Mouse (Mus musculus) urinary bladder, postnatal 4 days (tissue): ENCODE data around the gene Nhp2.

Source experiments
- DNase-seq, 2 experiments: peaks; one replicate each; pipeline ENCODE4 v3.0.0; 2021 to 2022; ENCODE audit warnings: low spot score in 2 of 2

The Nhp2 gene

DNA sequence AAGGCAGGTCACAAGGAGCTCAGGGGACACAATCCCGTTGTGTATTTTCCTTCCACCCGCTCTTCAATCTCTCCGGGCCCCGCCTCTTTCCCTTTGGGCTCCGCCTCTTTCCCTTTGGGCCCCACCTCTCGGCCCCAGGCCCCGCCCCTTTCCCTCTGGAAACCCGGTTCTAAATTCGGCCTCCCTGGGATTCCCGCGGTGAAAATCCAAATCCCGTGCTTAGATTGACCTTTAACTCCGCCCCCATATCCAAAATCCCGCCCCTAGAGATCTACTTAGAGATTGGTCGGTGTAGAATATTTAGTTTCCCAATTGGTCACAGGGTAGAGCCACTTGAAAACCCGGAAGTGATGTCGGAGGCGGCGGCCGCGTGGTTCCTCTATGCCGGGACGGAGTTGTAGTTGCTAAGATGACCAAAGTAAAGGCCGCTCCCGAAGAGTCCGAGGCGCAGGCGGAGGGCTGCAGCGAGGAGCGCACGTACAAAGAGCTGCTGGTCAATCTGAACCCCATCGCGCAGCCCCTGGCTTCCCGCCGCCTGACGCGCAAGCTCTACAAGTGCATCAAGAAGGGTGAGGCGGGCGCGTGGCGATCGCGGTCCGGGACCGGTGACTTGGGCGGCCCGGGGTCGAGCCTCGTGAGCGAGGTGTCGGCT, at the start of gene Nhp2:
Gene Nhp2 (plus strand): TSS at position 327 of the 652 bp plus-strand sequence.
- DNase-seq, result peak; percentile 90 to 97

DNA sequence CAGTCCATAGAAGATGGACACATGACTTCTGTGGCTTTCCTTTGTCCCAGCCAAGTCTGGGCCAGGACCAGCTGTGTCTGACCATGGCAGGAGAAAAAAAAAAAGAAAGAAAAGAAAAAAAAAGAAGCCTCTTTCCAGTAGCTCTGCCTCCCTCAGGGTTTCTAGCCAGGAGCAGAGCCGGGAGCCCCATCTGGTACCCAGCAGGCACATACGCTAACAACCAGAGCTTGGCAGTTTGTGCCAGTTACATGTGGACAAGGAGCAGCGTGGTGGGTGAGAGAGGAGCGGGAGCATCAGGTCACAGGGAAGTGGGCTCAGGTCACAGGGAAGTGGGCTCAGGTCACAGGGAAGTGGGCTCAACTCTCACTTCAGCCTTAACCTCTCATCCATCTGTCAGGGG, 43.1 kb upstream of the Nhp2 start:
- DNase-seq, result no peak

DNA sequence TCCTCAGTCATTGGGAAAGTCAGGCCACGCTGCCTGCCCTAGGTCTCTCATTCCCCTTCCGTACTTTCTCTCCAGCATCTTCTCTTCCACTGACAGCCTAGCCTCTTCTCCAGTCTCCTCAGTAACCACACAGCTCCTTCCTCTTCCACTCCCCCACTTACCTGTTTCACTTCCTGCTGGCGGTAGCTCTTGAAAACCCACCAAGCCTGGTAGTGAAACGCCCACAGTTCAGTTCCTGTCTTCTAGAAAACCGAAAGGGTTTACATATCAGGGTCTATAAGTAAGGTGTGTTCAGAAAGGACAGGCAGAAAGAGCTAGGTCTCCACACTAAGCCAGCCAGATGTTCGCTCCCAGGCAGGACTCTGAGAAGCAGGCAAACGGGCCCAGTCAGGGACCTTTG, 41.9 kb upstream of the Nhp2 start:
- DNase-seq, result no peak

DNA sequence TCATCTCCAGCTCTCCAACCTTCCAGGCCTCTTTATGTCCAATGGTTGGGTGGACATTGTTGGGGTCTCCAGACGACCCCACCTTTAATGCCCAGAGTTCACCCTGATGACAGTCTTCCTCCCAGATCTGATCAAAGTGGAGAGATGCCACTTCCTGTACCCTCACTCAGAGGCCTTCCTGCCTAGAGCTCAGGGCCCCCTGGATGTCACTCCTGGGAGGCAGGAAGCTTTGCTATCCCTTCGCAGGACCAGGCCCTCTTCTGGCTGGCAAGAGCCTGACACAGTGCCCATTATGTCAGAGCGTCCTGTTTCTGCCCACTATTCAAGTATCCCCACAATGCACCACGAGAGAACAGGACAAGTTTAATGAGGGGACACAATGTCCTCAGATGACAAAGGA, 40.5 kb upstream of the Nhp2 start:
- no peak for DNase-seq

DNA sequence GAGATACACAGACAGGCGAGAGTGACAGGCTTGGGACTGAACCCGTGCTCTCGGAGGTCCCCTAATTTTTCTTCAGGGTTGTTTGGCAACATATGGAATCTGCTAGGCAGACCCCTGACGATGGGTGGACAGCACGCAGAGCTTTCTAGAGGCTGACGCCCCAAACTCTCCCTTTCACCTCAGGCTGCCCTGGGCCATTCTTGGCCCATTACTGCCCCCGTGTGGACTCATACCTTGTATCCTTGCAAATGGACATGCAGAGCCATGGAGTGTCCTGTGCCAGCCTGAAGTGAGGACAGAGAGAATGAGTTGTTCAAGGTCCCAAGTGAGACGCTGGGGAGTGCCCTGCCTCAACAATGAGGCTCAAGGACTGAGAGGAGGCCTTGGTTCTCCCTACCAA, 36.8 kb upstream of the Nhp2 start:
- peak; percentile 55 to 73 for DNase-seq

DNA sequence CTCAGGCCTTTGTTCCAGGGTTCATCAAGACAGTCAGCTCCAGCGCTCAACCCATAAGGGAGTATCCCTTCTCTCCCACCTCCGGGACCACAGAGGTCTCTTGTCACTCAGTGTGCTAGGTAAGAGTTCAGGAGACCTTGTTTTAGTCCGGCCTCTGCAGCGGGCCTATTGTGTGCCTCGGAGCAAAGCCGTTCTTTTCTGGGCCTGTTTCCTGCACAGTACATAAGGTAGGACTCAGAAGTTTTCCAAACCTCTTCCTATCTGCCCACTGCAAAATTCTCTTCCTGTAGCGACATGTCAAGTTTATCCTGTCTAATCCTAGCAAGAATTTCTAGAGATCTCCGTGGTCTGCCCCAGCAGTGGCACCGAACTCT, 35.5 kb upstream of the Nhp2 start:
- DNase-seq, result peak in 1 of 2 experiments; percentile 28

DNA sequence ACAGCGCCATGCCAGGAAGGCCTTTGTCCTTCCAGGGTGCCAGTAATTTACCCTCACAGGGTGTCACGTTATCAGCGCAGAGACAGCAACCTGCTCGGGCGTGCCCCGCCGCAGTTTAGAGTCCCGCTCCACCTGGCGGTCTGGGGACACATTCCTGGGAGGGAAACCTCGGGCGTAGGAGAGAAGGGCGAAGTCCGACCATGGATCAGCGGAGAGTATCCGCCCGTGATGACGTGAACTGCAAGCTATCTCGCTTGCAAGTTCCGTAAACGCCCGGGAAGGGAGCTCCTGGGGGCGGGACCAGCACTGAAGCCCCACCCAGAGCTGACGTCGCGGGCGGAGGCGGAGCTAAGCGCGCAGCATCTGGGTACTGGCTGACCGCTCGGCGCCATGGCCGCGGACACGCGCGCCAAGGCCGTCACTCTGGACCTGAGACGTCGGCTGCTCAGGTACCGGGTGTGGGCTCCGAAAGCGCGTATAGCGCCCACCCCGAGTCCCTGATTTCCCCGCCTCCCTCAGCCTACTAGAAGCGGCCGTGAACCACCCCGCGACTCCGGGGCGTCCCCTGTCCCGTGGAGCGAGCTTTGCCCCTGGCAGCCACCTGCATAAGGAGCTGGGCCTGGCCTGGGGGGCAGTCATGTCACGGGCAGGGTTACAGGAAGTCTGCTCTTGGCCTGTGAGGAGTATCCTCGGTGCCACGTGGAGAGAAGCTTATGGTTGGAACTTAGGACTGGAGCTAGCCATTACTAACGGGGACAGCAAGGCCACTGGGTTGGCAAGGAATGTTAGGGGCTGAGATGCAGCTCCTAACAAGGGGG, 34.9 kb upstream of the Nhp2 start, which contains the start of gene Phykpl:
Gene Phykpl (plus strand): TSS at position 327 of the 818 bp plus-strand sequence.
- DNase-seq, result peak; percentile 96 to 97

DNA sequence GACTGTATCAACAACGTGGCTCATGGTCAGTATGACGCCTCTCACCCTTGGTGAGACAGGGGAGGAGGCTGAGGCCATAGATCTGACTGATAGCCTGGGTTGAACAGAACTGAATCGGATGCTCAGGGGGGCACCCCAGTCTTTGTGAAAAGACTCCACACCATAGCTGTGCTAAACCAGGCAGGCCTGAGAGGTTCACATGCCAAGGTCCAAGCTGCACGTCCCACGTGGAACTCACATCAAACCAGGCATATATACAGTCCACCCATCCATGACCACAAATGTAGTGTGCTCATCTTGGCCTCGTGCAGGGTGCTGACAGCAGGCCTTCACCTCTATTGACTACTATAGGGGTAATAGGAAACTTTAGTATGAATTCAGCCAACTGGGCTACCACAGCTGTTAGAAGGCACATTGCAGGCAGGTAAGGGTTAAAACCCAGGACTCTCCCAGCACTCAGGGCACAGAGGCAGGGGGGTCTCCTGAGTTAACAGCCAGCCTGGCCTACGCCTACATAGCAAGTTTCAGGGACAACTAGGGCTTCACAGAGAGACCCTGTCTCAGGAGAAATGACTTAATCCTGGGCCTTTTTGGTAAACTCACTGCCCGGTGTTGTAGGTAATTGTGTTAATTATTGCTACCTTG, 33.8 kb upstream of the Nhp2 start:
- DNase-seq, result no peak

DNA sequence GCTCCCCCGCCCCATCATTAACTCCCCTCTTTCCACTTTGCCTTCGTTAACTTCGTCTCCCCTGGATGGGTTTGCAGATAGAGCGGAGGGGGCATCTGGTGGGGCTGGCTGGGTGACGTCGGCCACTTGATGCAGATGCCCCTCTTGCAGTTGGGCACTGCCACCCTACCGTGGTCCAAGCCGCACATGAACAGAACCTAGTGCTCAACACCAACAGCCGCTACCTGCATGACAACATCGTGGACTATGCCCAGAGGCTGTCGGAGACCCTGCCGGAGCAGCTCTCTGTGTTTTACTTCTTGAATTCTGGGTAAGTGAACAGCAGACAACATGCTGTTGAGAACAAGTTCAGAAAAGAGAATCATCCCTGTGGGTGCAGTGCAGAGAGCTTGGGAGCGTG, 33.1 kb upstream of the Nhp2 start:
- no peak for DNase-seq

DNA sequence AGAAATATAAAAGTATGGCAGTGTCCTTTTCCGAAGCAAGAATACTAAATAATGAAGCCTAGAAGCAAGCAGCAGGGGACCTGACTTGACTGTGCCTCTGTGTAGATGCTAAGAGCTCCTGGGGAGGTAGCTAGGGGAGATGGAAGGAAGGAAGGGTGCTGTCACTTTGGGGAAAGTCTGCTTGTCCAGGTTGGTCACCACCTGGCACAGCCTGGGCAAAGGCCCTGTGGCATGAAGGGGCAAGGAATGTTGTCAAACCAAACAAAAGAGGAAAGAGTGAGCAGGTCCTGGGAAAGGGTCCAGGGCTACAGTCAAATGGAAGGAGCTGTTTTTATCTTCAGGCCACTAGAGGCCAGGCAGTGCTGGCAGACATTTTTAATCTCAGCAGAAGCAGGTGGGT, 32.5 kb upstream of the Nhp2 start:
- no peak for DNase-seq

DNA sequence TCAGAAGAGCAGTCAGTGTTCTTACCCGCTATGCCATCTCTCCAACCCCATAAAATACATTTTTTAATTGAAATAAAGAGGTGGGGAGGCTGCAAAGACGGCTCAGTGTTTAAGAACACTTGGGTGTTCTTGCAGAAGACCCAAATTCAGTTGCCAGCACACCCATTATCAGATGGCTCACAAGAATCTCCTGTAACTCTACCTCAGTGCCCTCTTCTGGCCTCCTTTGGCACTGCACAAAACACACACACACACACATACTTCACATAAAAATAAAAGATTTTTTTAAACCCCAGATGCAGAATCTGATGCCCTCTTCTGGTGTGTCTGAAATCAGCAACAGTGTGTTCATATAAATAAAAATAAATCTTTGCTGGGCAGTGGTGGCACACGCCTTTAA, 30.7 kb upstream of the Nhp2 start:
- DNase-seq, result no peak

DNA sequence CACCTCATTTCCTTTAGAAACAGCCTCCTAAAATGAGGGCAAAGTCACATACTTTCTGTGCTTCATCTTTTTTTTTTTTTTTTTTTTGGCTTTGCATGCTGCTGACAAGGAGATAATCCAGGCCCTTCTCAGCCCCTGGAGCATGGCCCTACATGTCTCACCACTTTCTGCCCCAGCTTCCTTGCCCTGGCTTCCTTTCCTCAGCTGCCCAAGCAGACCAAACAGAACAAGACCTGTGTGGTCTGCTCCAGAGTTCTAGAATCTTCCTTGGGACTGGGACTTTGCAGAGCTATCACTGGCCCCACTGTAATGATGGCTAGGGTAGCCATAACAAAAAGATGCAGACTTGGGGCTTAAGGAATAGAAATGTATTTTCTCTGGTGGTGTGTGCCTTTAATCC, 29.5 kb upstream of the Nhp2 start:
- no peak for DNase-seq

DNA sequence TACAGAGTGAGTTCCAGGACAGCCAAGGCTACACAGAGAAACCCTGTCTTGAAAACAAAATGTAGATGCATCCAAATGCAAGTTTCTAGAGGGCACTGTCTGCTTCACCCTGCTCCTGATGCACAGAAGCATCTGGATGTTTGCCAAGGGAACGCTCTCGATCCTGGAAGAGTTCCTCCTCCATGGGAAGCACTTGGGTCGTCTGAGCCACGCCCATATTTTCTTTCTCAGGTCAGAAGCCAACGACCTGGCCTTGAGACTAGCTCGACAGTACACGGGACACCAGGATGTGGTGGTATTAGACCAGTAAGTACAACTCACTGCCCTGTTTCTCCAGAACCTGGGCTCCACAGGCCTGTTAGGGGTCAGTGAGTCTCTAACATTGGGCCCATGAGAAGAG, 28.4 kb upstream of the Nhp2 start:
- DNase-seq, result no peak

DNA sequence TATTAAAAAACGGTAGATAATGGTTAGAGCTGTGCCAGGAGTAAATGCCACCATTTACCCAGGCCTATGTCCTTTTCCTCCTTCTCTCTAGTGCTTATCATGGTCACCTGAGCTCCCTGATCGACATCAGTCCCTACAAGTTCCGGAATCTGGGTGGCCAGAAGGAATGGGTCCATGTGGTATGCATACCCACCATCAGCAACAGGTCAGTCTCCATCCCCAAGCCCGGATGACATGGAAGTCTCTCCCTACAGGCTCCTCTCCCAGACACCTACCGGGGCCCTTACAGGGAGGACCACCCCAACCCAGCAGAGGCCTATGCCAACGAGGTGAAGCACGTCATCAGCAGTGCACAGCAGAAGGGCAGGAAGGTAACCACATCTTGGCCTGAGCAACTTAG, 27.6 kb upstream of the Nhp2 start:
- DNase-seq, result no peak

DNA sequence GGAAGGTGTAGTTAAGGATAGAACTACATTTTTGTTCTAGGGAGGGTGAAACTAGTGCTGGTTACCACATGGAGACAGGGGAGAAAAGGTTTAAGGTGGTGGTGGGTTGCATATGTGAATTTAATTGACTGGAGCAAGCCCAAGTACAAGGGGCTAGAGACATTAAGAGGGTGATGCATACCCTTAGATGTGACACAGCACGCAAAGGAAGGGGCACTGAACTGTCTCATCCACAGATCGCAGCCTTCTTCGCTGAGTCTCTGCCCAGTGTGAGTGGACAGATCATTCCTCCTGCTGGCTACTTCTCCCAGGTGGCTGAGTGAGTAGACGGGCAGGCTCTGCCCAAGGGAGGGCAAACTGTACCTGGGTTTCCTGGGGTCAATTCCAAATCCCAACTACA, 26.2 kb upstream of the Nhp2 start:
- no peak for DNase-seq

DNA sequence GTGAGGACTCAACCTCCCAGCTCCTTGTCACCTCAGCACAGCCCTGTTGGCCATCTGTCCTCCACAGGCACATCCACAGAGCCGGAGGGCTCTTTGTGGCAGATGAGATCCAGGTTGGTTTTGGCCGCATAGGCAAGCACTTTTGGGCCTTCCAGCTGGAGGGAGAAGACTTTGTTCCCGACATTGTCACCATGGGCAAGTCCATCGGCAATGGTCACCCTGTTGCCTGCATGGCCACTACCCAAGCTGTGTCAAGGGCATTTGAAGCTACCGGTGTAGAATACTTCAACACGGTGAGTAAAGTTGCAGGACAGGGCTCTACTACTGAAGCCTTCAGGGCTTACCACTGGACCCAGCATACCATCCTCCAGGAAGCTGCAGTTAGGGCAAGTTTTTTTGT, 25.7 kb upstream of the Nhp2 start:
- DNase-seq, result no peak

DNA sequence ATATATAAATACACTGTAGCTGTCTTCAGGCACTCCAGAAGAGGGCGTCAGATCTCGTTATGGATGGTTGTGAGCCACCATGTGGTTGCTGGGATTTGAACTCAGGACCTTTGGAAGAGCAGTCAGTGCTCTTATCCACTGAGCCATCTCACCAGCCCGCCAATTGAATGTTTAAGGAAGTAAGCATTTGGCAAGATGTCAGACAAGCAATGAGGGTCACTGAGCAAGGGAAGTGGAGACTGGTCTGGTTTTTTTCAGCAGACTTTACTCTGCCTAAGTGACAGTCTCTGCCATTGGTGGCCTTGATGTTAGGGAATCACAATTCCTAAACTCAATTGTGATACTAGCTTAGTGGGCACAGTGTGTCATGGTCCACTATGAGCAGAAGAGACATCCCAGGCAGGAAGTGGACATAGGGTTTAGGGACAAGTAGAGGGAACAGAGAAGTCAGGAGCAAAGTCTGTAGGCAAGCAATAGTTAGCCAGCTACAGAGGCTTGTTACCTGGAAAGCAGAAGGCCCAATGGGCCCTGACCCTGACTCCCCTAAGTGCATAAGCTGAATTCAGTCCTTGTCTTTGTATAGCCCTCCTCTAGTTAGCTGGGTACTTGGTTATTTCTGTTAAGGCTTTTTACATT, 24.7 kb upstream of the Nhp2 start:
- no peak for DNase-seq

DNA sequence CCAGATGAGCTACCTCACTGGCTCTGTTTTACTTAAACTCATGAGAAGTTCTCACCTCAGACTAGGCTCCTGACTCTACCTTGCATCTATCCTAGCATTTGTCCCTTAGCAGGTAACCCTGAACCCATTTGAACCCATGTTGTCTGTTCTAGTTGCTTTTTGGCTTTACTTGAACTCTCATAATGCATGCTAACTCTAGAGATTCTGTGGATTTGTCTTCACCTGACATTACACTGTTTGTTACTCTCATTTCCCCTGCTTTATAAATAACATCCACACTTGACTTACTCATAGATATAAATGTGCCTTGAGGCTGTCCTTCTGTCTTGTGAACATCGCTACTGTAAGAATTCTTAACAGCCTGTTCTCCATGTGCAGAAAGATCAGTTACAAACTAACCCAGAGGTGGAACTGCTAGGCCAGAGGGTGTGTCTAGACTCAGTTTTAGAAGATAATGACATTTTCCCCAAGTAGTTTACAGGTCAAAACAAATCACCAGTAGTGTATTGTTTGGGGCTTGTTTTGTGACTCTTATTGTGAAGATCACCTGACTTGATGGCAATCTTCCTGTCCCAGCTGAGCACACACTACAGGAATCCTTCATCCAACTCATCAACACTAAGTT, 24.0 kb upstream of the Nhp2 start:
- no peak for DNase-seq

DNA sequence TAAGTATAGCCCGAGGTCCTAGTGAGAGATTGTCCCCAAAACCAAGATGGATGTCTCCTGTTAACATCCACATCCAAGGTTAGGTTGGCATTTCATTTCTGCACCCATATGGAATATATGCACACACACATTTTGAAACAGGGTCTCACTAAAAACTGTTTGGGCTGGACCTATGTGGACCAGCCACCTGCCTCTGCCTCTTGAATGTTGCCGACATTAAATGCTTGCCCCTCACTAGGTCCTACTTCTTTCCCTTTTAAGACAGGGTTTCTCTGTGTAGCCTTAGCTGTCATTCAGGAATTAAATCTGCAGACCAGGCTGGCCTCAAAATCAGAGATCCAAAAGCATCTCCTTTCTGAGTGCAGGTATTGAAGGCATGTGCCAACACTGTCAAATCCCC, 22.0 kb upstream of the Nhp2 start:
- DNase-seq, result no peak

DNA sequence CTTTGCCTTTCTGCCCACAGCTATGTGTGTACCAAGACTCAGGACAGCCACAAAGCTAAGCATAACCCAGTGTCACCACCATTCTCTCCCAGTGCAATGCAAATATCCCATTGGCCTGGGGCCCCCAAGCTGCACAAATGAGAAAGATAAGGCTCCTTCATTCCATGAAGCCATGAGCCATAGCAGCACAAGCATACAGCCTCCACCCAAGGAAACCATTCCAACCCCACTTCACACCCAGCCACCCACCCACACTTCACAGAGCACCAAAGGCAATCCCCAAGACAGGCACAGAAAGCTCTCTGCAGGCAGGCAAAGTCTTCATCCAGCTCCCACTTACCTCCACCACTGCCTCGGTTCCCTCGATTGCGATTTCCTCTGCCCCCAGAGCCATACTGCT, 17.3 kb upstream of the Nhp2 start:
- no peak for DNase-seq

DNA sequence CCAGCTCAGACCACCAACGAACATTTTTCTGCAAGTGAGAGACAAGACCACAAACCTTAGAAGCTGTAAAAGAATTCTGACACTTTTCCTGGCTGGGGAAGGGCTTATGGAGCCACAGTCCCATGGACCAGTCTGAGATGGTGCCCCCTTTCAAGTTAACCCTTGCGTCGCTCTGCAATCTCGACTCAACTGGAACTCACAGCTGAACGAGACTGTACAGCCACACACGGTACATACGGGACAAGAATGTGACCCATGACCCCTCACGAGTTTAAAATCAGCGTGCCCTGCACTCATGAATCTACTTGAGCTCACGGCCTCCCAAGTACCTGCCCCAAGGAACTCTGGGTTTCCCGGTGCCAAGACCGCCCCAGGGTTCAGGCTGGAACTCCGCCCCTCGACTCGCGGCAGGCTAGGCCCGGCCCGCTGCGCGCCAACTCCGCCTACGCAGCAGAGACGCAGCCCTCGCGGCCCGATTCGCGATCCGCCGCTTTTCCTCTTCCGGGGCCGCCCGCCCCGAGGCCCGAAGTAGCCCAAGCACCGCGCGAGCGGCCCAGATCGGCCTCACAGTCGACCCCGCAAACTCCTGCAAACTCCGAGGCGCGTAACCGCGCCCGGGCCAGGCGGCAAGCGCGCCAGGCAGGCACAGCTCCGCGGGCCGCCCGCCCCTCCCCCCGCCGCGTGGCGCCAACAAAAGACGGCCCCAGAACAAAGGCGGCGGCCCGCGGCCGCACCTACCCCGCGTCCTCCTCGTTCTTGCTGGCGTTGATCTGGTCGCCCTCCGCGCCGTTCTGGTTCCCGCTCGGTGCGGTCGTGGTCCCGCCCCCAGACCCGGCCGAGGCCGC, 13.7 kb upstream of the Nhp2 start:
- peak; percentile 85 to 88 for DNase-seq
